In the genomic region with DNA sequence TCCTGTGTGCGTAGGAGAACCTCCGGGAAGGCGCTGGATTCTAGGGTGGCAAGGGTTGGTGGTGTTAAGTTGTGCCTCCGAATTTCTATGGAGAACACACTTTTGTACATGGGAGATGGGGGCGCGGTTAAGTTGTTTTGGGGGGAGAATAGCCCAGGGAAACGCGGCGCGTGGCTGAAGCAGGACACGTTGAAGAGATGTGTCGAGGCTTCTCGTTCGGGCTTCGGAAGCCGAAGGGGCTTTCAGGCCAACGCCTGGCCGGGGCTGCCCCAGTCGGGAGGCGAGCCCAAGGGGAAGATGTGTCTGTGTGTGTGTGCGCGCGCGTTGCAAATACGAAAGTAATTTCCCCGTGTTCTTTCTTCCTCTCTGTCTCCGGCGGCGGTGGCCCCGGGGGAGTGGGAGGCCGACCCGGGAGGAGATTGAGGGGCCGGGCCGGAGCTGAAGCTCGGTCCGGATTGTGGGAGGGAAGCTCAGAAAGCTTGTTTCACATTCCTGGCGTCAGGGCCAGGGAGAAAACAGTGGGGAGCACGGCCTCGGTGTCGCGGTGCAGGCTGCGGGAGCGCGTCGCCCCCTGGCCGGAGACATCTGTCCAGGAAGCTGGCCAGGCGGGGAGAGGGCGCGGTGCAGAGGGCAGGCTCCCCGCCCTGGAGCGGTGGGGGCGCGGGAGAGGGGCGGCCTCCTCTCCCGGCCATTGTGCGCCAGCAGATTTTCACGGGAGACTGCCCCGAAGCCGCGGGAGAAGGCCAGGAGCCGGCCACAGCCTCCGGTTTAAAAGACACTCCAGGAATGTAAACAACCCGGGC, we compare ENCODE assay signal across 7 mouse cellular contexts. TPM values are rescaled to one million over a fixed set of nuclear protein-coding genes. Genes with fewer than 3 reads are reported as not detected.
DNase-seq lines count a peak whose midpoint lies in the region; ATAC-seq and TF ChIP-seq lines count a peak whose summit lies in the region.

No protein-coding gene starts in this region.

- DNase-seq in Muller cell, postnatal 12 days (ENCODE audit: inconsistent ontology term), result peak; percentile 95
- peak; percentile 56 for DNase-seq in brain, embryonic 14.5 days (ENCODE audit: low read depth)
- peak; percentile 84 for DNase-seq in gastrocnemius, adult 2 months
- peak; percentile 66 for DNase-seq in liver, embryonic 11.5 days (ENCODE audit: low spot score)

- no peaks in the 10 kb centered on the region for H3K36me3 ChIP-seq in hindbrain, embryonic 15.5 days
- no peaks in the 10 kb centered on the region for H3K36me3 ChIP-seq in liver, embryonic 11.5 days (ENCODE audit: control insufficient read depth, insufficient read depth, low read length)
- H3K36me3 ChIP-seq in testis, adult 2 months (ENCODE audit: control insufficient read depth, insufficient read depth, low read length), result no peaks in the 10 kb centered on the region

- ATAC-seq in hindbrain, embryonic 15.5 days (ENCODE audit: low FRiP score, low read depth), result no peak
- ATAC-seq in liver, embryonic 11.5 days (replicated peaks; ENCODE audit: low FRiP score), result no peak
- ATAC-seq in monocyte, adult 5-6 weeks (replicated peaks; ENCODE audit: insufficient number of reproducible peaks, low FRiP score, low TSS enrichment, poor library complexity, severe bottlenecking), result 0 out of 2 replicates have a peak, but pooled peaks have one; percentile 7

- peak overlapping the region; percentile 99 for H3K4me3 ChIP-seq in gastrocnemius, adult 2 months
- H3K4me3 ChIP-seq in hindbrain, embryonic 15.5 days, result peak overlapping the region; percentile 57
- H3K4me3 ChIP-seq in liver, embryonic 11.5 days (ENCODE audit: low read depth, low read length), result peak overlapping the region; percentile 92
- H3K4me3 ChIP-seq in testis, adult 2 months (ENCODE audit: control insufficient read depth, low read depth, low read length), result peak overlapping the region; percentile 60

- TF ChIP-seq POLR2A in brain, embryonic 14.5 days (IDR thresholded peaks at IDR 0.05; ENCODE audit: borderline replicate concordance, extremely low read depth, insufficient read depth, insufficient read length, poor library complexity, severe bottlenecking), result no peak
- TF ChIP-seq POLR2A in testis, adult 2 months (IDR thresholded peaks at IDR 0.05; ENCODE audit: control insufficient read depth, low read depth, low read length), result peak; percentile 45; the same call in 1 of the 2 replicates

- peaks cover 67% of the 10 kb centered on the region for H3K4me1 ChIP-seq in hindbrain, embryonic 15.5 days (replicated peaks)
- H3K4me1 ChIP-seq in liver, embryonic 11.5 days (replicated peaks; ENCODE audit: control insufficient read depth, insufficient read depth, low read length), result peaks cover 46% of the 10 kb centered on the region
- peaks cover 21% of the 10 kb centered on the region; the same call in 1 of the 2 replicates for H3K4me1 ChIP-seq in testis, adult 2 months (ENCODE audit: control insufficient read depth, insufficient read depth, low read length)

- H3K27me3 ChIP-seq in hindbrain, embryonic 15.5 days, result no peaks in the 10 kb centered on the region
- 0 out of 2 replicates have a peak, but pooled peaks cover 3% of the 10 kb centered on the region for H3K27me3 ChIP-seq in liver, embryonic 11.5 days (replicated peaks; ENCODE audit: control insufficient read depth, insufficient read depth, low read length)
- no peaks in the 10 kb centered on the region for H3K27me3 ChIP-seq in testis, adult 2 months (ENCODE audit: control insufficient read depth, insufficient read depth, low read length)

- no peak for TF ChIP-seq CTCF in brain, embryonic 14.5 days (IDR thresholded peaks at IDR 0.05; ENCODE audit: borderline replicate concordance, extremely low read depth, insufficient read depth, insufficient read length)
- peak; percentile 11; the same call in 1 of the 2 replicates for TF ChIP-seq CTCF in gastrocnemius, adult 2 months (IDR thresholded peaks at IDR 0.05)
- no peak for TF ChIP-seq CTCF in testis, adult 2 months (IDR thresholded peaks at IDR 0.05; ENCODE audit: control insufficient read depth, insufficient read depth, insufficient replicate concordance, low read depth, low read length)

- no peaks in the 10 kb centered on the region for H3K9me3 ChIP-seq in hindbrain, embryonic 15.5 days
- no peaks in the 10 kb centered on the region for H3K9me3 ChIP-seq in liver, embryonic 11.5 days (ENCODE audit: control insufficient read depth, low read length)

- intact Hi-C loops in gastrocnemius, adult 2 months (cut with DNase I), result loop anchor here (1.0 to 10.0 kb wide), 5 partner anchors 37 to 965 kb away; no protein-coding TSS in a partner anchor

- peak overlapping the region; percentile 80 for H3K4me2 ChIP-seq in hindbrain, embryonic 15.5 days
- peak overlapping the region; percentile 98 for H3K4me2 ChIP-seq in liver, embryonic 11.5 days

- WGBS in hindbrain, embryonic 15.5 days, result under 1% methylated on average over 60 of the region's 63 CpGs
- WGBS in liver, embryonic 11.5 days, result under 1% methylated on average over 61 of the region's 63 CpGs

- peak overlapping the region; percentile 91 for H3K9ac ChIP-seq in hindbrain, embryonic 15.5 days
- peak overlapping the region; percentile 75 for H3K9ac ChIP-seq in liver, embryonic 11.5 days (ENCODE audit: low read depth, low read length)

- peak overlapping the region; percentile 95 for H3K27ac ChIP-seq in gastrocnemius, adult 2 months
- H3K27ac ChIP-seq in hindbrain, embryonic 15.5 days (replicated peaks), result peak overlapping the region; percentile 98
- H3K27ac ChIP-seq in liver, embryonic 11.5 days (ENCODE audit: low read depth, low read length), result peak overlapping the region; percentile 98
- H3K27ac ChIP-seq in testis, adult 2 months (ENCODE audit: control insufficient read depth, insufficient read depth, low read depth, low read length), result peak overlapping the region; percentile 50

RNA-seq across cellular contexts. Expression of a gene that starts 1.2 kb away (rescaled TPM):
- 55.4 and 141 TPM in 2 replicates for polyA plus RNA-seq in brain, embryonic 14.5 days (2012; rRNA removed)
- 10 to 100 TPM; 27.4 to 34.5 TPM for total RNA-seq in gastrocnemius, adult 2 months (2021)
- 70.9 and 72.6 TPM in 2 replicates for polyA plus RNA-seq in hindbrain, embryonic 15.5 days (2015; fragmentation: Nextera tagmentation; extraction: Ambion mirVana)
- polyA plus RNA-seq in liver, embryonic 11.5 days (2014; fragmentation: Nextera tagmentation; extraction: Ambion mirVana), result 27.5 and 31.0 TPM in 2 replicates
- total RNA-seq in monocyte, adult 5-6 weeks (2017), result 18.2 to 63.6 TPM (median 22.9 TPM) in 3 replicates
- 9.1 and 10.0 TPM in 2 replicates for polyA plus RNA-seq in testis, adult 2 months (2012; rRNA removed)
